Mouse (Mus musculus) testis, adult 2 months (tissue): ENCODE results near the gene Zfp800.

Experiments
- CTCF ChIP-seq: fragments of 200-500 bp; IDR thresholded peaks from 2 replicates; pipeline ENCODE4 v1.5.1; 2012; ENCODE audit warnings: low read depth, mild to moderate bottlenecking, inconsistent platforms, low read length, moderate library complexity; ENCODE audit not compliant: control insufficient read depth, insufficient read depth, insufficient replicate concordance
- POLR2A ChIP-seq: fragments of 200-500 bp; IDR thresholded peaks from 2 replicates; pipeline ENCODE4 v1.6.1; 2012; ENCODE audit warnings: low read depth, mild to moderate bottlenecking, inconsistent platforms, low read length, moderate library complexity; ENCODE audit not compliant: control insufficient read depth

DNA sequence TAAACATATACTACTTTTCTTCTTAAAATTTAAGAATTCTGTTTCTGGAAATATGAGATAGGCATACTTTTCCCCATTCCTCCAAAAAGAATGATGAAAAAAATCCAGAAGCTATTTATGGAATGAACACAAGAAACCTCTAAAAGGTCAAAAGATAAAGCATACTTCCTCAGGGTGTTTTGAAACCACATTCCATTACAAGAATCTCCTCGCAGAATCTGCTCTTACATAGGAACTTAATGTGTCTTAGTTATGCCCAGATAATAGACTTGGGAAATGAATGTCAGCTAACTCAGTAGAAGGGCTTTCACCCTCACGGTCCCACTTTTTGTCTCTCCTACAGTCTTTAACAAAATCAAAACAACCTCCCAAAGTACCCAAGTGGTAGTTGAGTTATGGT lies 203.9 kb downstream of the Zfp800 start:
- TF ChIP-seq CTCF: no peak
- TF ChIP-seq POLR2A: no peak
